Mouse (Mus musculus) cortical plate, adult 2 months (tissue): ENCODE results near the gene Celf2.

Experiments used
- CTCF ChIP-seq: fragments of 200-500 bp; IDR thresholded peaks from 2 replicates; pipeline ENCODE4 v1.5.1; 2011; ENCODE audit warnings: mild to moderate bottlenecking, control low read depth, low read length; ENCODE audit not compliant: insufficient read depth; ENCODE audit errors: extremely low read depth
- POLR2A ChIP-seq: fragments of 200-500 bp; IDR thresholded peaks from 2 replicates; pipeline ENCODE4 v1.6.1; 2011; ENCODE audit warnings: mild to moderate bottlenecking, low read length, control low read depth; ENCODE audit not compliant: insufficient read depth; ENCODE audit errors: extremely low read depth

DNA sequence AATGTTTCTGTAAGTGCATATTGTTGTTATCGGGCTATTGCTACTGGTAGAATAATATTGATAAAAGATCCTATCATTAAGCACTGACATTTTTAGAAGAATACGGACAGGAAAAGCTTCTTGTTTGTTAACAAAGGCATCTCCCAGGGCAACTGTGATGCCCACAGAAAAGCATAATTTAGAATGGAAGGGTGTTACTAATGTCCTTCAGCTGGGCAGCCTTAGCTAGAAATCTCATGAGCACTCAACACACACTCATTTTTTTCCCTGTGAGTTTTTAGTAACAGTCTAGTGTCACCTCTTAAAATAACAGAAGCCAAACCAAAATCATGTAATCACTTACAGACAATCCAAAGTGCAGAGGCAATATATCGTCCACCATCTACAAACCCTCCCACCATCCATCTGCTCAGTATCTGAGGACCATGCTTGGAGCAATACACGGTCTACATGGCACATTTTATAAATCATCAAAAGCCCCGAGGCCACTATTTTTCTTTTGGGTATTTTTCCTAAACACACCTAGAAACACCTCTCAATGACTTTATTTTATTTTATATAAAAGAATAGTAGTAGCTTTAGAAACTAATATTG is 713.3 kb downstream of the Celf2 start:
- TF ChIP-seq CTCF (no peak), POLR2A (no peak)
